In genomic region chr3:55751363-55751762, GRCm38 (mm10) we compare ENCODE assay signal across 18 mouse cellular contexts. TPM values are rescaled to one million over a fixed set of nuclear protein-coding genes. Genes with fewer than 3 reads are reported as not detected.
DNase-seq lines count a peak whose midpoint lies in the region; ATAC-seq lines count a peak whose summit lies in the region.
"Had no signal": no experiment of that assay in that cellular context is flagged by ENCODE, and none has a peak within 500 bp of the region (broad histone marks: within the 10 kb centered on the region; RNA-seq: fewer than 3 reads in every experiment).

No protein-coding gene starts in this region.

- peaks cover 24% of the 10 kb centered on the region for H3K4me1 ChIP-seq in forebrain, embryonic 14.5 days (ENCODE audit: control insufficient read depth, insufficient read depth, low read length)
- H3K4me1 ChIP-seq in forebrain, embryonic 10.5 days: peaks cover 35% of the 10 kb centered on the region
- H3K4me1 ChIP-seq in neural tube, embryonic 13.5 days (replicated peaks): peaks cover 37% of the 10 kb centered on the region
- H3K4me1 ChIP-seq in midbrain, embryonic 14.5 days (ENCODE audit: control insufficient read depth, insufficient read depth, low read length): peaks cover 55% of the 10 kb centered on the region

- no peak overlapping the region for H3K4me3 ChIP-seq in forebrain, embryonic 14.5 days (ENCODE audit: low read depth, low read length)
- no peak overlapping the region for H3K4me3 ChIP-seq in forebrain, embryonic 10.5 days
- H3K4me3 ChIP-seq in neural tube, embryonic 13.5 days: no peak overlapping the region
- no peak overlapping the region for H3K4me3 ChIP-seq in midbrain, embryonic 14.5 days (replicated peaks; ENCODE audit: low read depth, low read length)
- H3K4me3 ChIP-seq: erythroblast, embryonic 14.5 days; left cerebral cortex, adult 2 months had no signal

- no peaks in the 10 kb centered on the region for H3K9me3 ChIP-seq in forebrain, embryonic 14.5 days (replicated peaks; ENCODE audit: control insufficient read depth, low read length)
- H3K9me3 ChIP-seq in forebrain, embryonic 10.5 days: no peaks in the 10 kb centered on the region
- no peaks in the 10 kb centered on the region for H3K9me3 ChIP-seq in neural tube, embryonic 13.5 days
- no peaks in the 10 kb centered on the region for H3K9me3 ChIP-seq in midbrain, embryonic 14.5 days (ENCODE audit: control insufficient read depth, low read length)

- no peaks in the 10 kb centered on the region for H3K36me3 ChIP-seq in forebrain, embryonic 14.5 days (ENCODE audit: control insufficient read depth, insufficient read depth, low read length)
- H3K36me3 ChIP-seq in forebrain, embryonic 10.5 days (replicated peaks): no peaks in the 10 kb centered on the region
- H3K36me3 ChIP-seq in neural tube, embryonic 13.5 days: no peaks in the 10 kb centered on the region
- no peaks in the 10 kb centered on the region for H3K36me3 ChIP-seq in midbrain, embryonic 14.5 days (ENCODE audit: control insufficient read depth, insufficient read depth, low read length)

- no peak overlapping the region for H3K4me2 ChIP-seq in forebrain, embryonic 14.5 days (ENCODE audit: low read length)
- no peak overlapping the region for H3K4me2 ChIP-seq in neural tube, embryonic 13.5 days
- 0 out of 2 replicates have a peak overlapping the region, but pooled peaks have one; percentile 5 for H3K4me2 ChIP-seq in midbrain, embryonic 14.5 days (ENCODE audit: low read length)
- H3K4me2 ChIP-seq: lung, embryonic 14.5 days had no signal

- H3K27ac ChIP-seq in forebrain, embryonic 14.5 days (ENCODE audit: low read depth, low read length): no peak overlapping the region
- H3K27ac ChIP-seq in forebrain, embryonic 10.5 days: no peak overlapping the region
- H3K27ac ChIP-seq in neural tube, embryonic 13.5 days (replicated peaks): peak overlapping the region; percentile 87
- H3K27ac ChIP-seq in midbrain, embryonic 14.5 days (replicated peaks; ENCODE audit: low read depth, low read length): peak overlapping the region; percentile 83
- H3K27ac ChIP-seq: left cerebral cortex, adult 2 months; stomach, postnatal 0 days had no signal

- 10% methylated on average over 5 of the region's 5 CpGs for WGBS in forebrain, embryonic 14.5 days
- 48% methylated on average over 5 of the region's 5 CpGs for WGBS in forebrain, embryonic 10.5 days
- WGBS in neural tube, embryonic 13.5 days: 36% methylated on average over 5 of the region's 5 CpGs
- WGBS in midbrain, embryonic 14.5 days: 19% methylated on average over 5 of the region's 5 CpGs

- peak; percentile 86 for DNase-seq in forebrain, embryonic 14.5 days (ENCODE audit: low spot score)
- DNase-seq in forebrain, embryonic 10.5 days (ENCODE audit: extremely low spot score, low spot score): no peak
- DNase-seq in neural tube, embryonic 10.5 days (ENCODE audit: extremely low spot score, low spot score): no peak
- peak; percentile 63 for DNase-seq in midbrain, embryonic 14.5 days
- DNase-seq in thymus, postnatal 10 days (ENCODE audit: low spot score in 2 of 2): no peak
- DNase-seq in layer of hippocampus, postnatal 10 days (ENCODE audit: low spot score in 2 of 2): no peak
- DNase-seq: adrenal gland, adult 8-10 months; liver; lung, embryonic 14.5 days; spleen, adult 18-20 months; thymus, postnatal 36 days had no signal

- H3K9ac ChIP-seq in forebrain, embryonic 14.5 days (ENCODE audit: low read length): no peak overlapping the region
- H3K9ac ChIP-seq in neural tube, embryonic 13.5 days: peak overlapping the region; percentile 12; the same call in 1 of the 2 replicates
- H3K9ac ChIP-seq in midbrain, embryonic 14.5 days (replicated peaks; ENCODE audit: low read length): no peak overlapping the region
- H3K9ac ChIP-seq: lung, embryonic 14.5 days had no signal

- peak; percentile 65 for ATAC-seq in forebrain, embryonic 14.5 days
- ATAC-seq in neural tube, embryonic 13.5 days (ENCODE audit: low read depth): no peak
- peak; percentile 22; the same call in 1 of the 2 replicates for ATAC-seq in midbrain, embryonic 14.5 days (ENCODE audit: low FRiP score, low TSS enrichment)
- ATAC-seq: intestine, postnatal 0 days had no signal

- peaks cover 46% of the 10 kb centered on the region for H3K27me3 ChIP-seq in forebrain, embryonic 14.5 days (replicated peaks; ENCODE audit: control insufficient read depth, insufficient read depth, low read length)
- peaks cover 91% of the 10 kb centered on the region for H3K27me3 ChIP-seq in forebrain, embryonic 10.5 days (ENCODE audit: poor library complexity, severe bottlenecking)
- no peaks in the 10 kb centered on the region for H3K27me3 ChIP-seq in neural tube, embryonic 13.5 days
- no peaks in the 10 kb centered on the region for H3K27me3 ChIP-seq in midbrain, embryonic 14.5 days (ENCODE audit: control insufficient read depth, insufficient read depth, low read length)

RNA-seq across cellular contexts. Expression of gene Mab21l1, which starts 30.9 kb away (rescaled TPM):
- 18.2 and 20.6 TPM in 2 replicates for polyA plus RNA-seq in forebrain, embryonic 14.5 days (2014; fragmentation: Nextera tagmentation; extraction: Ambion mirVana)
- 6.9 and 7.2 TPM in 2 replicates for polyA plus RNA-seq in forebrain, embryonic 10.5 days (2016; fragmentation: Nextera tagmentation; extraction: Ambion mirVana)
- polyA plus RNA-seq in neural tube, embryonic 13.5 days (2015; fragmentation: Nextera tagmentation; extraction: Ambion mirVana): 80.7 and 96.6 TPM in 2 replicates
- 218 and 237 TPM in 2 replicates for polyA plus RNA-seq in midbrain, embryonic 14.5 days (2014; fragmentation: Nextera tagmentation; extraction: Ambion mirVana)
- total RNA-seq in layer of hippocampus, postnatal 10 days (2021): 1 to 10 TPM in 1 of 2 experiments, under 1 TPM in 1; 0.87 to 1.1 TPM
- total RNA-seq: heart, postnatal 25 days; megakaryocyte progenitor cell, adult 5-6 weeks had no signal
- polyA plus RNA-seq: erythroblast, embryonic 14.5 days had no signal

Comparison
In these comparisons a context has a peak if more than half of its experiments do, and no peak if none do; other contexts are left out.
1. DNase-seq: peak in forebrain, embryonic 14.5 days (single experiment) and midbrain, embryonic 14.5 days (single experiment); none in forebrain, embryonic 10.5 days (single experiment), neural tube, embryonic 10.5 days (single experiment), thymus, postnatal 10 days (0 of 2) and layer of hippocampus, postnatal 10 days (0 of 2).
2. H3K27ac ChIP-seq: peak in neural tube, embryonic 13.5 days (single experiment) and midbrain, embryonic 14.5 days (single experiment); none in forebrain, embryonic 14.5 days (single experiment) and forebrain, embryonic 10.5 days (single experiment).